Mouse (Mus musculus) limb, embryonic 13.5 days (tissue): ENCODE measurements around the gene Syn3. TPM values are rescaled to one million over a fixed set of nuclear protein-coding genes. Genes with fewer than 3 reads are reported as not detected.
A peak's percentile ranks its signal among the peaks of the same experiment; 100 is the strongest.

Experiments used
- ATAC-seq: fragments of 200-750 bp; cut with Nextera tagmentation; 2 replicates; pipeline ENCODE4 v1.8.0; 2017; ENCODE audit warnings: low read depth, moderate number of reproducible peaks, moderate TSS enrichment; ENCODE audit not compliant: low FRiP score
- H3K27ac ChIP-seq: fragments of 300-500 bp; sonication (generic); 2 replicates; pipeline ENCODE4 v1.5.1; 2015; ENCODE audit warnings: inconsistent platforms, mild to moderate bottlenecking, moderate library complexity
- H3K27me3 ChIP-seq: fragments of 300-500 bp; sonication (generic); 2 replicates; pipeline ENCODE4 v1.6.1; 2015; ENCODE audit warnings: mild to moderate bottlenecking, inconsistent platforms
- H3K36me3 ChIP-seq: fragments of 300-500 bp; sonication (generic); 2 replicates; pipeline ENCODE4 v1.6.1; 2015; ENCODE audit warnings: inconsistent platforms, mild to moderate bottlenecking, moderate library complexity
- H3K4me1 ChIP-seq: fragments of 300-500 bp; sonication (generic); 2 replicates; pipeline ENCODE4 v1.6.1; 2015; ENCODE audit warnings: inconsistent platforms
- H3K4me2 ChIP-seq: fragments of 300-500 bp; sonication (generic); replicated peaks from 2 replicates; pipeline ENCODE4 v1.6.1; 2015; ENCODE audit warnings: inconsistent platforms, mild to moderate bottlenecking, moderate library complexity
- H3K4me3 ChIP-seq: fragments of 300-500 bp; sonication (generic); 2 replicates; pipeline ENCODE4 v1.5.1; 2015; ENCODE audit warnings: moderate library complexity, mild to moderate bottlenecking, inconsistent platforms
- H3K9ac ChIP-seq: fragments of 300-500 bp; sonication (generic); 2 replicates; pipeline ENCODE4 v1.6.1; 2015; ENCODE audit warnings: mild to moderate bottlenecking, inconsistent platforms
- H3K9me3 ChIP-seq: fragments of 300-500 bp; sonication (generic); 2 replicates; pipeline ENCODE4 v1.6.1; 2016; ENCODE audit warnings: inconsistent platforms
- WGBS: fragments of 180-500 bp; shearing (Covaris S2); methylation state at CpG from one replicate; pipeline ENCODE4 v1.1.7; 2015; 5-methylcytosine and 5-hydroxymethylcytosine counted together
- polyA plus RNA-seq: library from polyadenylated mRNA; unstranded; fragments of >200 nt; fragmentation: Nextera tagmentation; extraction: Ambion mirVana; gene quantifications from 2 replicates; pipeline ENCODE4 v1.2.1, GENCODE M21; 2015

Syn3 gene
- polyA plus RNA-seq, 1 experiment from 2014 or later = 3.1 TPM

DNA sequence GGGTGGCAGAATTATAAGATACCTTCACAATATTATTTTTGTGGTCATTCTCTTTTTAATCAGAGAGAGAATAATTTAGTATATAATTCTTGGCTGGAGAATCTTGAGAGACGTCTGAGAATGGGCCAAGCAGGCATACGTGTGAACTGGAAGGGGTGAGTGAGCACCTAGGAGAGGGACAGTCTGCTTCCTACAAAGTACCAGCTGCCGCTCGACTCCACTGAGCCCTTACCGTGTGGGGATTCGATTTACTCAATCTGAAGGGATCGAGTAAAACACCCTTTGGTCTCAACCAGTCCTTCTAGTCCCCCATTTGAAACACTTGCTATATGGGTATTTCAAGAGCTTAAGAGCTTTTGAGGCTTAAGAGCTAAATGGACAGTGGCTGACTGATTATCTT, 296.9 kb downstream of the Syn3 start:
- Histone ChIP-seq H3K9me3 (no peaks in the 10 kb centered on the region), H3K4me2 (no peak overlapping the region), H3K9ac (no peak overlapping the region), H3K4me3 (no peak overlapping the region), H3K36me3 (no peaks in the 10 kb centered on the region), H3K27me3 (no peaks in the 10 kb centered on the region), H3K27ac (no peak overlapping the region), H3K4me1 (peaks cover 7% of the 10 kb centered on the region)
- WGBS = 72% methylated on average over 7 of the region's 7 CpGs
- no peak for ATAC-seq

DNA sequence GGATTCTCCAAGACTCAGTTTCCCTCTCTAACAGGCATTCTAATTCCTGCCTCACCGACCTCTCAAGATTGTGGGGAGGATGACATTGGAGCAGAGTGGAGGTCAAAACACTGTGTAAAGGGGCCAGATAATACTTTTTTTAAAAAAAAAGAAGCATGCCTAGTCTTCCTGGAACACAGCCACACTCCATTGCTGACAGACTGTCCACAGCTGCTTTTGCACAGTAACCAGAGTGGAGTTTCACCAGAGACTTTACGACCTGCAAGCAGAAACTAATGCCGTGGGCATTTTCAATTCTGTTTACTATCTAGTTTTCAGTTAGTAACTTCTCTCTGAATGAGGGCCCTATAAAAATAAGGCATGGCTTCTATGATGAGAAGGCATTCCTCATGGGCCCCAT, 297.7 kb downstream of the Syn3 start:
- no peak for ATAC-seq
- 50% methylated on average over 3 of the region's 3 CpGs for WGBS

DNA sequence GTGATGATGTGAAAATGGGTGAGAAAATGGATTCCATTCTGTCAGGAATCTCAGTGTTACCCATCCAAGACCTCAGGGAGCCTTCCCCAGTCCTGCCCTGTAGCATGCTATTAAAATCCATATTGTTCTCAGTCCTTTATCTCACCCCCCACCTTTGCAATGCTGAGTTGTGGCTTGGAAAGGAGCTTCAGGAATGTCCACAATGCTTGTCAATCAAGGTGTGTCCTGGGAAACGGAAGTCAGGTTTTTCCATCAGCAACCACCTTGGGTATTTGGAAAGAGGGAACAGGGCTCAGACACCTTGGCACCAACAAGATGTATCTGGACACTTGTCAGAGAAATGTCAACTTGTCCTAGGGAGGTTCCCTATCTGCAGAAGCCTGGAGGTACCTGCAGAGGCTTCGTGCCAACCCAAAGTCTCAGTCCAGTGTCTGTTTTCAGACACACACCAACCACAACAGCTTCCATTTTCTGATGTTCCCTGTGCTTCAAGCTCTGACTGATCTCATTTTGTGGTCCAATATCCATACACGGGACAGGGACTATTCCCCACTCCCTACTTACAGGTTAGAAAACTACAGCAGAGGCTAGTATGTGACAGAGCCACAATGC, 302.2 kb downstream of the Syn3 start:
- H3K9ac ChIP-seq = no peak overlapping the region
- no peak overlapping the region for H3K4me2 ChIP-seq
- no peaks in the 10 kb centered on the region for H3K27me3 ChIP-seq
- H3K4me1 ChIP-seq = peaks cover 26% of the 10 kb centered on the region
- no peak overlapping the region for H3K27ac ChIP-seq
- H3K4me3 ChIP-seq = no peak overlapping the region
- no peak for ATAC-seq
- no peaks in the 10 kb centered on the region for H3K36me3 ChIP-seq
- WGBS = 86% methylated on average over 3 of the region's 3 CpGs
- H3K9me3 ChIP-seq = no peaks in the 10 kb centered on the region

More for the DNA sequence above, 297.7 kb downstream of the Syn3 start:
- H3K27me3 ChIP-seq = no peaks in the 10 kb centered on the region
- peaks cover 7% of the 10 kb centered on the region for H3K4me1 ChIP-seq
- H3K36me3 ChIP-seq = no peaks in the 10 kb centered on the region
- H3K4me3 ChIP-seq = no peak overlapping the region
- no peak overlapping the region for H3K27ac ChIP-seq
- no peak overlapping the region for H3K4me2 ChIP-seq
- H3K9ac ChIP-seq = no peak overlapping the region
- no peaks in the 10 kb centered on the region for H3K9me3 ChIP-seq

DNA sequence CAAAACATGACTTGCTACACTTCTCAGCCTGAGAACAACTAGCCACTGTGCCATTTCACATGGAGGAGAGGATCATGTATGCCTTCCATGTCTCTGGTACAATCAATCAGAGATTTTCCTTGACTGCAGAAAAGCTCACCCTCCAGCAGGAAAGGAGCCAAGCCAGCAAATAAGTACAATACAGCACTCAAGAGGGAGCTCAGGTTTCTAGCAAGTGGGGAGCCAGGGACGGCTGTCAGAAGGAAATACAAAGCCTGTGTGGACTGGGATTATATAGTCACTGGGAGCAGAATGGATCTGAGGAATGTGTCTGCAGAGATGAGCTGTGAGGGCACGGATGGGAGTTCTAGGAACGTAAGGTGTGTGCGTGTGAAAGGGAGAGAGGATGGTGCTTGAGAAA, 304.0 kb downstream of the Syn3 start:
- Histone ChIP-seq H3K4me1 (peaks cover 19% of the 10 kb centered on the region), H3K4me3 (no peak overlapping the region), H3K27ac (peak overlapping the region; percentile 1; the same call in 1 of the 2 replicates), H3K27me3 (no peaks in the 10 kb centered on the region), H3K4me2 (no peak overlapping the region), H3K36me3 (no peaks in the 10 kb centered on the region), H3K9me3 (no peaks in the 10 kb centered on the region), H3K9ac (no peak overlapping the region)
- WGBS = 57% methylated on average over 4 of the region's 4 CpGs
- ATAC-seq = no peak; the same call in 1 of the 2 replicates

DNA sequence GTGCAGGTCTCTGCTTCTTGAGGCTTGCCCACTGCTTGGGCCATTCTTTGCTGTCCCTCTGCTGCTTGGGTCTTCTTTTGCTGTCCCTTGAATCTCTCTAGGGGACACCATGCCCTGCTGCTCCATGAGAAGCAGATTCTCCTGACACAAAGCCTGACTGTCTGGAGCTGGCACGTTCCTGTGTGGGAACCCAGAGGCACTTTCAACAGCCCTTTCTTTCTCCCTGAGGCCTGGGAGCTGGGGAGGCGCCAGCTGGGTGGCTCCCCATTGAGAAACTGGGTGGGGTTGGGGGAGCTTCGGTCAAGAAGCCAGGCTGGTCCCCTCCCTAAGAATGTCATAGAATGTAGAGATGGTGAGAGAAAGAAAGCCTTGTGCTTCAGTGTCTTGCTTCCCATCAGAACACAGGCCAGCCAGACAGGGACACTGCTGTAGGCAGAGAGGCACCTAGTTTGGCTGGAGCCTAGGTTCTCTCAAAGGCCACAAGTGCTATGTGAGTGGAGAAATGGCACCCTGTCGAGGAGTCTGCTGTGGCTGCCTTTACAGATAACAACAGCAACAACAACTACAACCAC, 304.7 kb downstream of the Syn3 start:
- Histone ChIP-seq H3K4me3 (no peak overlapping the region), H3K36me3 (no peaks in the 10 kb centered on the region), H3K4me1 (peaks cover 19% of the 10 kb centered on the region), H3K9me3 (no peaks in the 10 kb centered on the region), H3K27me3 (no peaks in the 10 kb centered on the region), H3K4me2 (no peak overlapping the region), H3K27ac (peak overlapping the region; percentile 1; the same call in 1 of the 2 replicates), H3K9ac (no peak overlapping the region)
- ATAC-seq = no peak
- 59% methylated on average over 4 of the region's 4 CpGs for WGBS

DNA sequence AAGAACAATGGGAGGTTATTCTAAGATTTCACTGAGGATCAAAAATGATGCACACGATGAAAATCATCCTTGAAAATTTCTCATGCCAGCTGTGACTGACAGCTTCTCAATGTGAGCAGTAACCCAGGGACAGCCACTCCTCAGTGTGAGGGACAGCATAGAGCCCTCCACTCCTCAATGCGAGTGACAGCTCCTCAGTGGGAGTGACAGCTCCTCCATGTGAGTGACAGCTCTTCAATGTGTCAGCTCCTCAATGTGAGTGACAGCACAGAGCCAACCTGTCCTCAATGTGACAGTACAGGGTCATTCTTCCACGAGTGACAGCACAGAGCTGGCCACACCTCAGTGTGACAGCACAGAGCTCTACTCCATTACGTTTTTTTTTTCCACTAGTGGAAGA, 310.1 kb downstream of the Syn3 start:
- ATAC-seq = no peak
- no peaks in the 10 kb centered on the region for H3K27me3 ChIP-seq
- no peak overlapping the region for H3K9ac ChIP-seq
- 76% methylated on average over 4 of the region's 4 CpGs for WGBS
- no peak overlapping the region for H3K4me3 ChIP-seq
- H3K4me1 ChIP-seq = peaks cover 3% of the 10 kb centered on the region
- H3K36me3 ChIP-seq = no peaks in the 10 kb centered on the region
- H3K4me2 ChIP-seq = no peak overlapping the region
- no peak overlapping the region for H3K27ac ChIP-seq
- H3K9me3 ChIP-seq = no peaks in the 10 kb centered on the region

DNA sequence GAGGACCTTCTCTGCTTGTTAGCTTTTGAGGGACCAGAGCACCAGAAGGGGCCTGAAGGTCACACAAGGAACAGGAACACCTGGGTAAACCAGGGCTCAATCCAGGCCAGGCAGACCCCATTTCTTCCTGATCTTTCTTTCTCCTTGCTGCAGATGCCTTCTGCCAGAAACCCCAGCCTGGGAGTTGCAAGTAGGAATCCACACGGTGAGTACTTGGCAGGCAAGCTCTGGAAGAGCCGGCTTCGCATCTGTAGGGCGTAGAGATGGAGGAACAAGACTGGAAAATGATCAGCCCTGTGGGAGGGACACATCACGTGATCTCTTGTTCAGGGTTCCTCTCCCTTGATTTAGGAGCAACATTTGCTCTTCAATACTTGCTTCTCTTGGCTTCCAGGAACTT, 310.8 kb downstream of the Syn3 start:
- Histone ChIP-seq H3K4me1 (peaks cover 8% of the 10 kb centered on the region), H3K4me3 (no peak overlapping the region), H3K9me3 (no peaks in the 10 kb centered on the region), H3K27ac (no peak overlapping the region), H3K4me2 (no peak overlapping the region), H3K9ac (no peak overlapping the region), H3K36me3 (no peaks in the 10 kb centered on the region), H3K27me3 (no peaks in the 10 kb centered on the region)
- no peak for ATAC-seq
- WGBS = 82% methylated on average over 5 of the region's 5 CpGs

DNA sequence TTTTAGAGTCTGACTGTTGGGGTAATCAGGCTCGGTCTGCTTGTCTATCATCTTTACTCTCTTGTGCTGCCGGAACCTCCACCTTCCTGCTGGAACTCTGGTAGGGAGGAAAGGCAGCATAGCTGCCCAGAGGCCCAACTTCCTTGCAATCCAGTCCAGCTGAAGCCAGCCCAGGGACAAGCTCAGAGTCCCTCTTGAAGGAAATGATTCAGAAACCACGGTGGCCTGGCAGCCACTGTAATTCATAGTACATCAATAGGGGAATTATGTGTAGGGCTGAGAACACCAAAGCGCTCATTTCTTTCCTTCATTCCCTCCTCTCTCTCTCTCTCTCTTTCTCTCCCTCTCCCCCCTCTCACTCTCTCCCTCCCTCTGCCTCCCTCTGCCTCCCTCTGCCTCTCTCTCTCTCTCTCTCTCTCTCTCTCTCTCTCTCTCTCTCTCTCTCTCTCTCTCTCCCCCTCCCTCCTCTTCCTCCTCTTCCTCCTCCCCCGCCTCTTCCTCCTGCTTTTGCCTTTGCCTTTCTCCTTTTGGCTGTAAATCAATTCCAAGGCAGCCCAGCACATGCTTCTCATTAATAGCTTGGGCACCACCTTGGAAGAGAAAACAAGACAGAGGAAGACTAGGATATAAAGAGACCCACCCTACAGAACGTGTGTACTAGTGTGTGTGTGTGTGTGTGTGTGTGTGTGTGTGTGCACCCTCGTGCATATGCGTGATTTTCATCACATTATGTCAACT, 315.4 kb downstream of the Syn3 start:
- Histone ChIP-seq H3K9me3 (no peaks in the 10 kb centered on the region), H3K27me3 (no peaks in the 10 kb centered on the region), H3K4me1 (peaks cover 17% of the 10 kb centered on the region), H3K27ac (peak overlapping the region; percentile 67; the same call in 1 of the 2 replicates), H3K9ac (no peak overlapping the region), H3K4me3 (no peak overlapping the region), H3K36me3 (no peaks in the 10 kb centered on the region), H3K4me2 (no peak overlapping the region)
- 39% methylated on average over 8 of the region's 8 CpGs for WGBS
- ATAC-seq = 0 out of 2 replicates have a peak, but pooled peaks have one; percentile 36

DNA sequence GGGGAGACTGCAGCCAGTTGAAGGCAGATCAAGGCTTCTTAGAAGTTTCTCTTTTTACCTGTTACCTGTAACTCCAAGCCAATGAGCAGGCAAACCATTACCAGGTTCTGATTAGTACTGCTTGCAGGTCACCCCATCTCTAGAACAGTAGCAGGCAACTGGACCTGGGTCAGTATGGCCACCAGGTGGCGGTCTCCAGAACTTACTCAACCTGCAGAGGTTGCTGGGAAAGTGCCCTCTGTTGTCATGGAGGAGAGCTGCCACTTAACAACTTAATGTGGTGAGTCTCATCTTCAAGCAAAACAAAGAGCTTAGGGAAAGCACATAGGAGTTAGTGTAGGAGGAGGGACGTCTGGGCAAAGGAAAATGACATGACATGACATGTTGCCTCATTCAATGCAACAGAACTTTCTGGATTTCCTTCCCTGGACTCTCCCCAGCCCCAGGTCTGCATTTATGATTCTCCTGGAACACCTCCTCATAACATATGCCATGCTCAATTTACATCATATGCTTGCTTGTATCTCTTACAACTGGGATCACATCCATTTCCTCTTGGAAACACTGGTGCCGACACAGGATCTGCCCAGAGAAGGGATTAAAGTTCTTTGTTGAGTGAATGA, 316.4 kb downstream of the Syn3 start:
- Histone ChIP-seq H3K9me3 (no peaks in the 10 kb centered on the region), H3K9ac (no peak overlapping the region), H3K4me3 (no peak overlapping the region), H3K27ac (peak overlapping the region; percentile 67; the same call in 1 of the 2 replicates), H3K4me2 (no peak overlapping the region), H3K36me3 (no peaks in the 10 kb centered on the region), H3K27me3 (no peaks in the 10 kb centered on the region), H3K4me1 (peaks cover 17% of the 10 kb centered on the region)
- WGBS = 40% methylated on average over 3 of the region's 3 CpGs
- ATAC-seq = no peak

DNA sequence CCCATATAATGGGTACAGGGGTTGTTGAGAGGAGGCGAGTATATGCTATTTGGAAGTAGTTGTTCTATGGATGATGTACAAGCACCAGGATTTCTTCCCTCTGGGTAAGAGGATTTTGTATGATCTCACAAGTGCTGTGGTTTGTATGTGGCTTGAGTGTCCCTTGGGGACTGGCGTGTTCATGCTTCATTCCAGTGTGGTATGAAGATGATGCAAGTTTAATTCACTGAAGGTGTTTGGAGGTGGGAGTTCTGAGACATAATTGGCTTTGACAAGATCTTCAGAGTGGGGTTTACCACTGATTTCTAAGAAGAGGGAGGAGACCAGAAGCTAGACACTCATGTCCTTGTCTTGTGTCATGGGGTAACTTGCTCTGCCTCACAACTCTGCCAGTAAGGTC, 322.3 kb downstream of the Syn3 start:
- H3K4me1 ChIP-seq = no peaks in the 10 kb centered on the region
- no peak overlapping the region for H3K27ac ChIP-seq
- H3K4me2 ChIP-seq = no peak overlapping the region
- H3K9ac ChIP-seq = no peak overlapping the region
- no peaks in the 10 kb centered on the region for H3K9me3 ChIP-seq
- 91% methylated on average over 2 of the region's 2 CpGs for WGBS
- ATAC-seq = no peak
- no peaks in the 10 kb centered on the region for H3K36me3 ChIP-seq
- H3K27me3 ChIP-seq = no peaks in the 10 kb centered on the region
- H3K4me3 ChIP-seq = no peak overlapping the region

DNA sequence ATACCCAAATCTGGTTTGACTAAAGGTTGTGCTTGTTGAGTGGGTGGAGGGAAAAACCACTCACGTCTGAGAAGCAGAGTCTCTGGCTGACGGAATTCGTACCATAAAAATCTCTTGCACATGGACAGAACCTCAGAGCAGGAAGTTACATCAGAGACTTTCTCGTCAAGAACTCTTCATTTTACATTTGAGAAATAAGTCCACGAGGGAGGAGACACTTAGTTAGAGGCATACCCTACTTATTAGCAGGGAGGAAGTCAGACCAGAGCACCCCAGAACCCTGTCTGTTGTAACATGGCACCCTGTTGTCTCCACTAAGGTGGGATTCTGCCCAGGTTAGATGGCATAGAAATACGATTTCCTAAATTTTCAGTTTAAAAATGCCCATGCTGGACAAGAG, 324.7 kb downstream of the Syn3 start:
- no peaks in the 10 kb centered on the region for H3K27me3 ChIP-seq
- H3K9me3 ChIP-seq = no peaks in the 10 kb centered on the region
- no peaks in the 10 kb centered on the region for H3K36me3 ChIP-seq
- H3K4me2 ChIP-seq = no peak overlapping the region
- H3K9ac ChIP-seq = no peak overlapping the region
- H3K27ac ChIP-seq = no peak overlapping the region
- no peak for ATAC-seq
- no peaks in the 10 kb centered on the region for H3K4me1 ChIP-seq
- WGBS = 59% methylated on average over 6 of the region's 6 CpGs
- H3K4me3 ChIP-seq = no peak overlapping the region

DNA sequence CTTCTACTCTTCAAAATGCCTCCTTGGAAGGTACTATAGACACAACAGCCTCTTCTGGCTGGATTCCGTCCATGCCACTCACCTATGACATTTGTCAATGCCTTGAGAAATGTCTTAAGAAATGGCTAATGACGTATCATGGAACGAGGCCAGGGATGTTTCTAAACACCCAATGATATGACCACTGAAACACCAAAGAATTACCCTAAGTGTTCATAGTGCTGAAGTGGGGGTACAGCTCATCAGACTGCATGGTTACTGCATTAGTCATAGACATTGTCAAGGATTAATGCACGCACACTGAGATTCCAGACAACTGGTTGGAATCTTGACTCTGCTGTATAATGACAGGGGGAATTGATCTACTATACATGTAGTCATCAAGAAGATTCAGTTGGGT, 325.4 kb downstream of the Syn3 start:
- no peaks in the 10 kb centered on the region for H3K36me3 ChIP-seq
- H3K9me3 ChIP-seq = no peaks in the 10 kb centered on the region
- H3K4me2 ChIP-seq = no peak overlapping the region
- WGBS = 89% methylated on average over 4 of the region's 4 CpGs
- no peaks in the 10 kb centered on the region for H3K4me1 ChIP-seq
- no peak overlapping the region for H3K27ac ChIP-seq
- H3K4me3 ChIP-seq = no peak overlapping the region
- H3K27me3 ChIP-seq = no peaks in the 10 kb centered on the region
- no peak overlapping the region for H3K9ac ChIP-seq
- no peak for ATAC-seq
